Mouse (Mus musculus) myocyte (in vitro differentiated cells): ENCODE data around the gene Anapc4. TPM values are rescaled to one million over a fixed set of nuclear protein-coding genes. Genes with fewer than 3 reads are reported as not detected.

Source experiments
- H3K27me3 ChIP-seq: one replicate; pipeline ENCODE4 v1.6.1; 2011; ENCODE audit not compliant: control insufficient read depth, insufficient read depth, insufficient read length
- H3K36me3 ChIP-seq: one replicate; pipeline ENCODE4 v1.6.1; 2011; ENCODE audit not compliant: control insufficient read depth, insufficient read depth
- H3K4me2 ChIP-seq: one replicate; pipeline ENCODE4 v1.6.1; 2011; ENCODE audit warnings: low read depth, control low read depth
- H3K4me3 ChIP-seq: one replicate; pipeline ENCODE4 v1.5.1; 2011; ENCODE audit warnings: mild to moderate bottlenecking, control low read depth, moderate library complexity
- H3K79me2 ChIP-seq: one replicate; pipeline ENCODE4 v1.6.1; 2011; ENCODE audit not compliant: control insufficient read depth, insufficient read depth
- H3ac ChIP-seq: one replicate; pipeline ENCODE4 v1.6.1; 2011; ENCODE audit not compliant: control insufficient read depth, insufficient read length
- CEBPB ChIP-seq: IDR thresholded peaks from 2 replicates; pipeline ENCODE4 v1.6.1; 2011; ENCODE audit warnings: mild to moderate bottlenecking, moderate library complexity; ENCODE audit not compliant: poor library complexity, insufficient read depth, severe bottlenecking
- E2F4 ChIP-seq: IDR thresholded peaks from one replicate; pipeline ENCODE4 v1.6.1; 2011; ENCODE audit warnings: mild to moderate bottlenecking, control low read depth, moderate library complexity; ENCODE audit not compliant: insufficient read depth
- MAX ChIP-seq: IDR thresholded peaks from one replicate; pipeline ENCODE4 v1.6.1; 2011; ENCODE audit warnings: low read depth, mild to moderate bottlenecking, control low read depth
- MYOD1 ChIP-seq, 3 experiments: IDR thresholded peaks; one replicate each; pipeline ENCODE4 v1.6.1; 2011; ENCODE audit warnings: control low read depth in 2 of 3, low read depth in 2 of 3, mild to moderate bottlenecking in 2 of 3, moderate library complexity in 1 of 3; ENCODE audit not compliant: insufficient read length in 2 of 3, control insufficient read depth in 1 of 3
- MYOG ChIP-seq, 3 experiments: IDR thresholded peaks; one replicate each; pipeline ENCODE4 v1.6.1; 2011; ENCODE audit warnings: control low read depth in 2 of 3, low read depth in 2 of 3, mild to moderate bottlenecking in 2 of 3; ENCODE audit not compliant: insufficient read length in 2 of 3, control insufficient read depth in 1 of 3, insufficient read depth in 1 of 3
- POLR2A ChIP-seq: IDR thresholded peaks from one replicate; pipeline ENCODE4 v1.6.1; 2011; ENCODE audit warnings: low read depth, mild to moderate bottlenecking, control low read depth, moderate library complexity; ENCODE audit not compliant: insufficient read length
- POLR2AphosphoS2 ChIP-seq: IDR thresholded peaks from one replicate; pipeline ENCODE4 v1.6.1; 2011; ENCODE audit warnings: low read depth, control low read depth; ENCODE audit not compliant: insufficient read length
- REST ChIP-seq: IDR thresholded peaks from one replicate; pipeline ENCODE4 v1.6.1; 2011; ENCODE audit warnings: mild to moderate bottlenecking, control low read depth, moderate library complexity; ENCODE audit not compliant: insufficient read depth, insufficient read length
- SRF ChIP-seq: IDR thresholded peaks from one replicate; pipeline ENCODE4 v1.6.1; 2011; ENCODE audit warnings: low read depth; ENCODE audit not compliant: control insufficient read depth, insufficient read length
- TCF12 ChIP-seq: IDR thresholded peaks from one replicate; pipeline ENCODE4 v1.6.1; 2011; ENCODE audit warnings: mild to moderate bottlenecking, control low read depth; ENCODE audit not compliant: poor library complexity, insufficient read depth, severe bottlenecking
- TCF3 ChIP-seq: IDR thresholded peaks from one replicate; pipeline ENCODE4 v1.6.1; 2011; ENCODE audit warnings: low read depth, control low read depth; ENCODE audit not compliant: insufficient read length
- USF1 ChIP-seq: IDR thresholded peaks from one replicate; pipeline ENCODE4 v1.6.1; 2011; ENCODE audit warnings: low read depth, mild to moderate bottlenecking, control low read depth, moderate library complexity
- polyA plus RNA-seq: library from polyadenylated mRNA; unstranded; fragments of >200 nt; fragmentation: generic; extraction: Trizol; gene quantifications from one replicate; pipeline ENCODE4 v1.2.1, GENCODE M21; 2012; ENCODE audit warnings: missing spikeins

Anapc4 gene
- polyA plus RNA-seq, 1 experiment, result 32.2 TPM

- Histone ChIP-seq H3K4me2 (no peak overlapping the region), H3K27me3 (no peaks in the 10 kb centered on the region), H3K36me3 (peaks cover 13% of the 10 kb centered on the region), H3K79me2 (peaks cover 5% of the 10 kb centered on the region), H3ac (no peak overlapping the region), H3K4me3 (no peak overlapping the region)
- TF ChIP-seq POLR2AphosphoS2, result no peak
Observed at GRCm38 (mm10) chr5:52799274-52799985, 34.4 kb upstream of the Anapc4 start.

GRCm38 (mm10) chr5:52805801-52806200 is 28.0 kb upstream of the Anapc4 start:
- no peaks in the 10 kb centered on the region for H3K27me3 ChIP-seq
- no peak overlapping the region for H3K4me3 ChIP-seq
- H3K36me3 ChIP-seq, result peaks cover 8% of the 10 kb centered on the region
- no peaks in the 10 kb centered on the region for H3K79me2 ChIP-seq
- TF ChIP-seq MAX (no peak), TCF12 (no peak), USF1 (no peak), TCF3 (no peak), CEBPB (no peak), POLR2AphosphoS2 (no peak), E2F4 (no peak), SRF (no peak), POLR2A (no peak), MYOG (IDR thresholded peaks at IDR 0.05; ENCODE audit: control insufficient read depth in 1 of 3, insufficient read depth in 1 of 3, insufficient read length in 2 of 3, low read depth in 2 of 3) (no peak), MYOD1 (IDR thresholded peaks at IDR 0.05; ENCODE audit: control insufficient read depth in 1 of 3, insufficient read length in 2 of 3, low read depth in 2 of 3) (no peak), REST (no peak)
- H3ac ChIP-seq, result no peak overlapping the region
- H3K4me2 ChIP-seq, result no peak overlapping the region

GRCm38 (mm10) chr5:52806349-52806748 is 27.5 kb upstream of the Anapc4 start:
- H3K27me3 ChIP-seq, result no peaks in the 10 kb centered on the region
- no peaks in the 10 kb centered on the region for H3K79me2 ChIP-seq
- no peak overlapping the region for H3K4me3 ChIP-seq
- no peak overlapping the region for H3ac ChIP-seq
- H3K36me3 ChIP-seq, result peaks cover 8% of the 10 kb centered on the region
- no peak overlapping the region for H3K4me2 ChIP-seq
- TF ChIP-seq TCF12, result no peak
- TF ChIP-seq E2F4, result no peak
- TF ChIP-seq USF1, result no peak
- no peak for TF ChIP-seq TCF3
- no peak for TF ChIP-seq MYOD1 (IDR thresholded peaks at IDR 0.05; ENCODE audit: control insufficient read depth in 1 of 3, insufficient read length in 2 of 3, low read depth in 2 of 3)
- TF ChIP-seq POLR2AphosphoS2, result no peak
- no peak for TF ChIP-seq CEBPB
- TF ChIP-seq REST, result no peak
- no peak for TF ChIP-seq SRF
- no peak for TF ChIP-seq MYOG (IDR thresholded peaks at IDR 0.05; ENCODE audit: control insufficient read depth in 1 of 3, insufficient read depth in 1 of 3, insufficient read length in 2 of 3, low read depth in 2 of 3)
- TF ChIP-seq POLR2A, result no peak
- no peak for TF ChIP-seq MAX

- Histone ChIP-seq H3K4me2 (no peak overlapping the region), H3K4me3 (no peak overlapping the region), H3K27me3 (no peaks in the 10 kb centered on the region), H3ac (no peak overlapping the region), H3K36me3 (peaks cover 8% of the 10 kb centered on the region), H3K79me2 (no peaks in the 10 kb centered on the region)
- TF ChIP-seq TCF12 (no peak), MAX (no peak), MYOG (IDR thresholded peaks at IDR 0.05; ENCODE audit: control insufficient read depth in 1 of 3, insufficient read depth in 1 of 3, insufficient read length in 2 of 3, low read depth in 2 of 3) (no peak), TCF3 (no peak), SRF (no peak), E2F4 (no peak), POLR2A (no peak), REST (no peak), MYOD1 (IDR thresholded peaks at IDR 0.05; ENCODE audit: control insufficient read depth in 1 of 3, insufficient read length in 2 of 3, low read depth in 2 of 3) (no peak), POLR2AphosphoS2 (no peak), USF1 (no peak), CEBPB (no peak)
Observed at GRCm38 (mm10) chr5:52807030-52807429, 26.8 kb upstream of the Anapc4 start.

- no peak overlapping the region for H3ac ChIP-seq
- H3K4me3 ChIP-seq, result no peak overlapping the region
- H3K79me2 ChIP-seq, result no peaks in the 10 kb centered on the region
- H3K36me3 ChIP-seq, result peaks cover 19% of the 10 kb centered on the region
- TF ChIP-seq MAX, result no peak
- no peak for TF ChIP-seq CEBPB
- H3K4me2 ChIP-seq, result no peak overlapping the region
- H3K27me3 ChIP-seq, result no peaks in the 10 kb centered on the region
Observed at GRCm38 (mm10) chr5:52810446-52810845, 23.4 kb upstream of the Anapc4 start.
